Mouse (Mus musculus): Measurements from ENCODE around the gene Vmn2r53. TPM values are rescaled to one million over a fixed set of nuclear protein-coding genes. Genes with fewer than 3 reads are reported as not detected.
"Not testable (repeated sequence)": the region's sequence is repeated elsewhere in the genome, so short reads cannot be mapped to it uniquely, and the experiment has no call there.

Vmn2r53 gene
- 0.05 TPM in 1 of 2 replicates, not detected in the other for polyA plus RNA-seq (2011; ENCODE audit: insufficient read length, low read depth, missing spikeins)

GRCm38 (mm10) chr7:12608688-12609087 lies at the start of gene Vmn2r53:
TSS of gene Vmn2r53 (minus strand) at chr7:12608788.
- TF ChIP-seq POLR2A (IDR thresholded peaks at IDR 0.05; ENCODE audit: low read depth, low read length) (no peak), CTCF (IDR thresholded peaks at IDR 0.05; ENCODE audit: borderline replicate concordance, insufficient read depth, low read length) (no peak)

DNA sequence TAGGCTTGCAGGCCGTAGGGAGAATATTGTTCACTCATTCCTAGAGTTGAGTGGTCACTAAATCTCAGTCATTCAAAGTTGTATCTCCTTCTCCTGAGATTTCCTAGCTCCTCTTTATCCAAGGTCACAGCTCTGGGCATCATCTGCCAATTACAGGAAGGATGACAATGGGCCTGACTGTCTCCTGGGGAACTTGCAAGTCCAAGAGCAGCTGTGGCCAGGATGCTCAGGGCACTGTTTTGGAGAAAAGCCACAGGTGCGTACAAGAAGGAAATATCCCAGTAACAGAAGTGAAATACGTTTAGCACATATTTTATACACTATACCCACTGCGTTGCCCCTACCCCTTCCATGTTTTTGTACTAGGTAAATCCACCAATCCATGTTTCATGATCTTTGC lies 31.6 kb upstream of the Vmn2r53 start, which contains the start of gene Vmn2r54:
Gene Vmn2r54 (minus strand): TSS at position 101 of the 400 bp plus-strand sequence.
- not testable (repeated sequence) for H3K4me1 ChIP-seq (ENCODE audit: control insufficient read depth, insufficient read depth, low read length); H3K4me3 ChIP-seq (ENCODE audit: insufficient read depth, low read length); H3K27ac ChIP-seq (ENCODE audit: insufficient read depth, low read length)

More at GRCm38 (mm10) chr7:12608688-12609087, at the start of gene Vmn2r53:
- Histone ChIP-seq H3K27ac (ENCODE audit: insufficient read depth, low read length) (no peak within 1 kb of the TSS), H3K4me3 (ENCODE audit: insufficient read depth, low read length) (no peak within 1 kb of the TSS), H3K4me1 (ENCODE audit: control insufficient read depth, insufficient read depth, low read length) (no peaks in the 10 kb centered on the region)

Other genes with a start within 250 kb of the Vmn2r53 start
- not detected in 2 replicates for gene Vmn1r84, start 239.5 kb downstream of the Vmn2r53 start, polyA plus RNA-seq (2011; ENCODE audit: insufficient read length, low read depth, missing spikeins)
- gene Zfp551, start 186.0 kb downstream of the Vmn2r53 start, polyA plus RNA-seq (2011; ENCODE audit: insufficient read length, low read depth, missing spikeins): 2.7 and 2.8 TPM in 2 replicates
- 8.1 and 11.6 TPM in 2 replicates for gene Zfp606, start 130.5 kb downstream of the Vmn2r53 start, polyA plus RNA-seq (2011; ENCODE audit: insufficient read length, low read depth, missing spikeins)
- gene 2900092C05Rik, start 96.3 kb downstream of the Vmn2r53 start, polyA plus RNA-seq (2011; ENCODE audit: insufficient read length, low read depth, missing spikeins): not detected in 2 replicates
- not detected in 2 replicates for gene Vmn2r54, start 31.5 kb upstream of the Vmn2r53 start, polyA plus RNA-seq (2011; ENCODE audit: insufficient read length, low read depth, missing spikeins)
- gene Vmn2r55, start 76.2 kb upstream of the Vmn2r53 start, polyA plus RNA-seq (2011; ENCODE audit: insufficient read length, low read depth, missing spikeins): not detected in 2 replicates
- not detected in 2 replicates for gene Vmn2r56, start 126.2 kb upstream of the Vmn2r53 start, polyA plus RNA-seq (2011; ENCODE audit: insufficient read length, low read depth, missing spikeins)
- 1.5 and 1.9 TPM in 2 replicates for gene Zscan18, start 194.8 kb upstream of the Vmn2r53 start, polyA plus RNA-seq (2011; ENCODE audit: insufficient read length, low read depth, missing spikeins)
- 9.0 and 12.2 TPM in 2 replicates for gene Zfp329, start 210.1 kb upstream of the Vmn2r53 start, polyA plus RNA-seq (2011; ENCODE audit: insufficient read length, low read depth, missing spikeins)
- 25.6 and 27.3 TPM in 2 replicates for gene Zfp110, start 226.0 kb upstream of the Vmn2r53 start, polyA plus RNA-seq (2011; ENCODE audit: insufficient read length, low read depth, missing spikeins)

Measured in embryonic fibroblast, embryonic 13.5 days (primary cell).